Mouse (Mus musculus): Measurements from ENCODE around the gene Ctsl.

- TF ChIP-seq ZC3H11A (IDR thresholded peaks at IDR 0.05; ENCODE audit: borderline replicate concordance, low read depth, low read length) (no peak), MAFK (IDR thresholded peaks at IDR 0.05; ENCODE audit: insufficient read depth, low read depth, low read length) (no peak), HCFC1 (IDR thresholded peaks at IDR 0.05; ENCODE audit: borderline replicate concordance, insufficient read depth, low read length) (no peak), CHD2 (IDR thresholded peaks at IDR 0.05; ENCODE audit: low read depth, low read length) (no peak)
Observed at GRCm38 (mm10) chr13:64410604-64411003, 39.9 kb upstream of the Ctsl start.

All from ES-E14 (cell line).